Mouse (Mus musculus) spleen, adult 2 months (tissue): ENCODE results near the gene Scfd2.

Source experiments
- CTCF ChIP-seq: fragments of 200-500 bp; IDR thresholded peaks from 2 replicates; pipeline ENCODE4 v1.5.1; 2011; ENCODE audit warnings: mild to moderate bottlenecking, inconsistent platforms; ENCODE audit not compliant: insufficient read depth, insufficient read length, insufficient replicate concordance; ENCODE audit errors: extremely low read depth
- POLR2A ChIP-seq: fragments of 200-500 bp; IDR thresholded peaks from 2 replicates; pipeline ENCODE4 v1.6.1; 2011; ENCODE audit warnings: low read depth, low read length, inconsistent platforms

GRCm38 (mm10) chr5:74224480-74224879 is 307.1 kb downstream of the Scfd2 start:
- TF ChIP-seq POLR2A (no peak), CTCF (no peak)
